Mouse (Mus musculus) neutrophil, adult 5-6 weeks (primary cell): ENCODE data around the gene Intu. TPM values are rescaled to one million over a fixed set of nuclear protein-coding genes. Genes with fewer than 3 reads are reported as not detected.

ENCODE experiments used
- ATAC-seq: fragments of 151-379, 151-347 bp; 2 replicates; pipeline ENCODE4 v1.8.0; 2017; ENCODE audit warnings: mild to moderate bottlenecking, moderate TSS enrichment; ENCODE audit not compliant: insufficient number of reproducible peaks, poor library complexity, low FRiP score, severe bottlenecking; ENCODE audit errors: extremely low read depth
- total RNA-seq: library from RNA; stranded (forward); fragments of 200-1000 nt; gene quantifications from 2 replicates; pipeline ENCODE4 v1.2.3, GENCODE M21; 2017

Gene Intu
- total RNA-seq, 1 experiment from 2014 or later = 1.7 TPM

DNA sequence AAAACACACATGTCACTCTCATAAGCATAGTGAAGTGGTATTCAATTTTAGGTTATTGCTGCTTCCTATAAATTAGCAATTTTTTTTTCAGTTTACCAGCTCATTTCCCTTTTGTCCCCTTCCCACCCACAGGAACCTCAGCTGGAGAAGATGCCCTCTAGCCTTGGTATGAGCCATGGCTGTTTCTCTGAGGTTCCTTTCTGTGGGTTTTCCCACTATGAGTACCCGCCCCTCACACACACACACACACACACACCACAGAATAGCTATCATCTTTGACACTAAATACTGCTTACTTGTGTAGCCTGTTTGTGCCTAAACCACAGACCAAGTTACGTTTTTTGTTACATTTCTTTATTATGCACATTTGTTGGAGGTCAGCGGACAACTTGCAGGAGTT is 138.3 kb downstream of the Intu start:
- no peak for ATAC-seq

DNA sequence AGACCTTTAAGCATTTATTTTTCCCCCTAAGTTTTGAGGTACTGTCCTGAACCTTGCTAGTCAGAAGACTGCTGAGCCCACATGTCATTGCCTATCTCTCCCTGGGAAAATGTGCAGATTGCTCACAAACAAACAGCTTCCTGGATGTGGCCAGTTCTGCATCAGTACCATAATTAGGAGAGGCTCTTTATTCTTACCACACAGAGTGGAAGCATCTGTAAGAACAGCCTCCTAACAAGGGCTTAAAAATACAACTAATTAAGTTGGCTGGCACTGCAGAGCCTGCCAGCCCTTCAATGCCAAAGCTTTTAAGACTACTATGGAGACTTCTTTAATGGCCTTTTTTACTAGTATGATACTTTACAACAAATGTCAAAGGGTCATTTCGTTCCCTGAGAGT is 142.4 kb downstream of the Intu start:
- no peak for ATAC-seq

DNA sequence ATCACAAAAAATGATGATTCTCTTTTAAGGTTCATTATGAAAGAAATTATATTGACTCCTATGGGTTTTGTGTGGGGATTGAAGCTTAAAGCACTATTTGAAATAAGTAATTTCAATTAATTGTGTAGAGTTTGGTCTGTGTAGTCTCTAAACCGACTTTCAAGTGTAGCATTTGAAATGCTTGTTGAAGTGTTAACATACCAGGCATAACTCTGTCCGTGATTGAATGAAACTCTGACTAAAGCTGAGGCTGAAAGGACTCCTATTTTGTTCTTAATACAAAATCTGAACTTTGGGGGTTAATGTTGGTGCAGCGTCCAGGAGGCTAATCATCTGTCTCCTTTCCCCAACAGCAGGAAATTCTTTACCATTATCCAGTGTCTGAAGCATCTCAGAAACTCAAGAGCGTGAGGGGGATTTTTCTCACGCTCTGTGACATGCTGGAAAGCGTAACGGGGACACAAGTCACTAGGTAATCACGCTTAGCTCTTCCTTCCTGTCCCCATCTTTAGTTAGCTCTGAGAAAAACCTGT is 143.9 kb downstream of the Intu start:
- ATAC-seq = no peak

DNA sequence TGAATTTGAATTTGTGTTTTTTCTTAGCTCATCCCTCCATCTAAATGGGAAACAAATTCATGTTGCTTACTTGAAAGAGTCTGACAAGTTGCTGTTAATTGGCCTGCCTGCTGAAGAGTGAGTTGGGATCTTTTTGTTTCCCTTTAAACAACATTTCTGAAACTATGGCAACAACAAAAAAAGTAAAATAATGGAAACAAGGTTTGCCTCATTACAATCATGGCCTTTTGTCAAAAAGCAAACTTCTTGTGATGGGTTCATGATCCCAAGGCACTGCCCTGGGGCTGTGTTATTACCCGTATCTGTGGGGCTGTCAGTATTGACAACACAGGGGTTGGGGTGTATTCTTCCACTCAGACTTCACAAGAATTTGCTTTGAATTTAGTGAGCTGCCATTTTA is 147.8 kb downstream of the Intu start:
- ATAC-seq = no peak

DNA sequence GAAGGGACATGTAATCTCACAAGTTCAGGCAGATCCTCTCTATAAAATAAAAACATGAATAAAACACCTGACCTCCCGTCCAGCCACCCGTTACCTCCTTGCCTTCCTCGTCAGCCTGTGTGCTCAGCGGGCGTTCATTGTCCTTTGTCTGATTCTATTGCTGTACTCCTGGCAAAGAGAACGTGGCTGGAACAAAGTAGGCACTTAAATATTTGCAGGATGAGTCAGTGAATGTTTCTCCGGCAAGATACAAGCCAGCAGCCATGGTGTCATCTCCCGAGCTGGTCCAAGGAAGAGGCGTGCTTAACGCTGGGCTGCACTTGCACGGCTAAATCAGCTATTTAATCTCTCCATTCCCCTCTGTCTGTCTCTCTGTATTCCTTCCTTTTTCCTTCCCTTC is 151.3 kb downstream of the Intu start:
- no peak for ATAC-seq

DNA sequence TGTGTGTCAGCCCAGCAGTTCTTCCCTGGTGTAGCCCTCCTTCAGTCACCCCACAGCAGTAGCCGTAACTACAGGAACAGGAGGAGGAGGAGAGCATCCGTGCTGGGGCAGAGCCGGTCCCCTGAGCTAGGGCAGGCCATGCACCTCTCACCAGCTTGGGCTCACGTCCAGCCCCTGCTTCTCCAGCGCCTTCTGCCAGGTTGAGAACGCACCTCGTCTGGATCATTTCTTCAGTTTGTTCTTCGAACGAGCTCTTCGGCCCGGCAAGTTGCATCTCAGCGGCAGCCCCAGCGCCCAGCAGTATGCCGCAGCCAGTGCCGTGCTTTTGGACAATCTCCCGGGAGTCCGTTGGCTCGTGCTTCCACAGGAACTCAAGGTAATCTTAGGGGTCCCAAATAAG is 152.1 kb downstream of the Intu start:
- ATAC-seq = no peak

DNA sequence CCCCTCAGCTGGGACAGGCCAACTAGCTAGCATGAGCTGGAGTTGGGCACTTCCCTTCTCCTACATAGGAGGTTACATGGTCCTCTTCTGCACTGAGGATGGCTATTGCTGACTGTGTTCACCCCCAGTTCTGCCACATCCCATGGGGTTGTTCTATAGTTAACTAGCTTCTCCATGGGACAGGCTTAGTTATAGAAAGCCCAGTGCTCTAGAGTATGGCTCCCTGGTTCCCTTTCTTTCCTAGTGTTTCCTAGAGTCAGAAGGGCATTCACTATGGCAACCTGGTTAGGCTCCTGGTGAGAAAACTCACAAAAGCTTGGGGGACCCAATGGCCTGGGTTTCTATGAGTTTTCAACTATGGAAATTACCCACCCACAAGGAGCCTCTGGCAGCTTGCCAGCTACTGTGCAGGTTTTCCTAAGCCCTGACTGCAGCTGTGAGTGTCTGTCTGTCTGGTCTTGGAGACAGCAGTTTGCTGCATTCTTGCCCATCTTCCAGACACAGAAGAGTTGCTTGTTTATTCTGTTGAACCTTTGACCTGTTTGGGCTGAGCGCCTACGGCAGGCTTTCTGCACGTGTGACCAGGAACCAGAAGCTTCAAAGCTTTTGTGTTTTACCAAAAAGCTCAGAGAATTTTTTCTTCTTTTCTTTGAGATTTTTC is 154.9 kb downstream of the Intu start:
- no peak for ATAC-seq

DNA sequence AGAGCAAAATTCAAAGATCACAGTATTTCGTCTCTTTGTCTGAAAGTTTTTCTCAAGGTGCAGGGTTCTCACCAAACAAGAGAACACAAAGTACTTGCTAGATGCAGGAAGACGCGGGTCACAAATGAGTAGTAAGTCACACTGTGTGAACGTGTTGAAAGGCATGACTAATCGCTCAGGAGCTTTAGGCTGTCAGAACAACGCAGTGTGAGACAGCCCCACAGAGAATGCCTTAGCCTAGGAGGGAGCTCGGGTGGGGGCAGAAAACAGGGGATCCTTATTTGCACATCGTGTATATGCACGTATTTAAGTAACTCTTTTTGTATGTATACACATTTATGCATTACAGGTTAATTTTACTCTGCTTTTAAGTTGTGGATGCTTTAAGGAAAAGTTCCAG is 155.8 kb downstream of the Intu start:
- no peak for ATAC-seq

DNA sequence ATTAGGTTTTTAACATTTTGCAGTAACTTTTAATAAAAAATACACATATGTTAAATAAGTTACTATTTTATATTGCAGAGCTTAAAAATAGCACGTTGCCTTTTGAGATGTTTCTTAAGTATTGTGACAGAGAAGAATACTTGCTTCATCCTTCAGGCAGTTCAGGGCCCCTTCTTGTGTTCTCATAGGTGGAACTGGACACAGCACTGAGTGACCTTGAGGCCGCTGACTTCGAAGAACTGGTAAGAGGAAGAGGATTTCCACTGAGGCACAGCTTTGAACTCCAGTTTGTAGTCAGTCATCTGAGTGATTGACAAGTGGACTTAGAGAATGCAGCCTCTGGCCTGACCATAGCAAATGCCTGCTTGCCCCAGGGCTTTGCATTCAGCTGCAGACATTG is 156.5 kb downstream of the Intu start:
- ATAC-seq = no peak

DNA sequence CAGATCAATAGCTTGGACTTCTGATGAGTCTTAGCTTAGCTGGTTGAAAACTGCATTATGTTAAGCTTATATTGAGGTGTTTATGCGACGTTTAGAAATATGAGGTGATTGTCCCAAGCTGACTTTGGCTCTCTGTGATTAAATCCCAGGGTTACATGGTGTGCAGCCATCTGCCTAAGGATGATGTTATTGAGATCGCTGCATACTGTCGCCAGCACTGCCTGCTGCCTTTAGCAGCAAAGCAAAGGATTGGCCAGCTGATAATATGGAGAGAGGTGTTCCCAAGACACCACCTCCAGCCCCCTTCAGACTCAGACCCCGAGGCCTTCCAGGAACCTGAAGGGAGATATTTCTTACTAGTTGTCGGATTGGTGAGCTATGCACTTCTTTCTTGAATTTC is 160.5 kb downstream of the Intu start:
- no peak for ATAC-seq

DNA sequence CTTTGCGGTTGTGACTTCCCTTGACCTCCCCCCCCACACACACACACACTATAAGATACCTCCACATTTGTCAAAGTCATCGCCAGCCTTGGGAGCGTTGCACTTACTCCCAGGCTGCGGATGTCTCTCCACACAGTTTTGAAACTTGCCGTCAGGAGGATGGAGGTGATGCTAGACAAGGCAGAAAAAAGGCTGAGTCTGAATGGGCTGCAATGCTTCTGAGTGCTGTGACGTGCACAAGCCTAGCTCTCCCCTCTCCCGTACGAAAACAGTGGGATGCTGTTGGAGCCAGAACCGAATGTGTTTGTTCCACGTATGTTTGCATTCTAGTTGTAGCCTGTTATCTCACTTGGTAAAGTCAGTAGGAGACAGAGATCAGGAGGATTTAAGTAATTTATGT is 162.3 kb downstream of the Intu start:
- no peak for ATAC-seq

DNA sequence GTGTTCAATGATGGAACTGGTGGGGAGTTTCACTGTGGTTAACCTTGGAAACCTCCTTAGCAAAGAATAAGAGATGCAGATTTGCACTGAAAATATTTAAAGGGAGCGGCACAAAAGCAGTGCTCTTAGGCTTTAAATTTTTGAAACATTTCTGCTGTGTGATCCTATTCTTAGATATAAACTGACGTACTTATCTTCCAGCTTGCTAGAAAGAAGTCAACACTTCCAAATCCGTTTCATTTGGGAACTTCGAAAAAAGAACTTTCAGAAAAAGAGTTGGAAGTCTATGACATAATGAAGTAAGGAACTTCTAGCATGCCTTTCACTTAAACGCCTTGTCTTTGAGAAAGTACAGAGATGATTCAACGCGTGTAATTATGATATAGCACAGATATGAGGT is 162.9 kb downstream of the Intu start:
- ATAC-seq = no peak

DNA sequence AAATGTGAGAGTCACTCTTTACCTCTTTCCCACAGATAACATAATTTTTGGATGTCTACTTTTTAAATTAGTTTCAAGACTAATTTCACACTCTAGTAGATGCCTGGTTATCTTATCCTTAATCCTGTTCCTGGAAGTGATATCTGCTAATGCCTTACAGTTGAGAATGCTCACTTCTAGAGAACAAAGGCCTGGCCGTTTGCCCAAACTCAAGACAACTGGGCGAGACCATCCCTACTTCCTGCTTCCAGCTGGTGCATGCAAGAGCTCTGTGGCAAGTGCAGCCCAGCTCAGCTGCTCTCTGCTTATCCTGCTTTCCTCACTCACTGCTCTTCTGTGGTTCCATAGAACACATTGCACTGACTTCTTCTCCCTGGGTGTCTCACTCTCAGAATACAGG is 163.4 kb downstream of the Intu start:
- ATAC-seq = no peak

DNA sequence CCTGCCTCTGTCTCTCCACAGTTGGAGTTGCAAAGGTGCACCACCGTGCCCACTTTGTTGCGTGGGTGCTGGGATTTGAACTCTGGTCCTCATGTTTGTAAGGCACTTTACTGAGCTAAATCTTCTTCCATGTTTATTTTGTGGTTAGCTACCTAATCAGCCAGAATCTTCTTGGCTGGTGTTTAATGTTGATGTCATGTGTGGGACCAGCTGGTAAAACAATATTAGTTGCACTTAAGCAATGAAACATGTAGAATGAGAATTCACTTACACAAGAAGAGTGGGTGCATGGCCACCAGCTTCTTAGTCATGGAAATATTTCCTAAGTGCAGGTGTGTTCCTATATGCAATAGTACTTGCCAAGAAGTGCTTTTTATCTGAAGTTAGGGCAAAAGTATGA is 164.1 kb downstream of the Intu start:
- no peak for ATAC-seq

DNA sequence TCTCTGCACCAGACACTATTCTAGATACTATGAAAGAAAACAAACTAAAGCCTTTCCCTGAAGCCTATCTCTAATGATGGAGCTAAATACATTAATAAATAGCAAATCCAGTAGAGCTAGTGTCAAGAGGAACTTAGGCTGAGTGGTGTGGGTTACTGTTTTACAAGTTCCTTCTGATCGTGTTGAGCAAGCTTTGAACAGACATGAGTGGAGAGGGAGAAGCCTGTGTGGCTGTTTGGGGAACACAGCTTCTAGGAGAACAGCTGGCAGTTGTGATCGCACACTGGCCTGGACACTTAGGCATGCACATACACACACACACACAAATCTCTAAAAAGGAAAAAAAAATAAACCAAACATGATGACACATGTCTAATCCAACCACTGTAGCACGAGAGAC is 167.7 kb downstream of the Intu start:
- no peak for ATAC-seq

DNA sequence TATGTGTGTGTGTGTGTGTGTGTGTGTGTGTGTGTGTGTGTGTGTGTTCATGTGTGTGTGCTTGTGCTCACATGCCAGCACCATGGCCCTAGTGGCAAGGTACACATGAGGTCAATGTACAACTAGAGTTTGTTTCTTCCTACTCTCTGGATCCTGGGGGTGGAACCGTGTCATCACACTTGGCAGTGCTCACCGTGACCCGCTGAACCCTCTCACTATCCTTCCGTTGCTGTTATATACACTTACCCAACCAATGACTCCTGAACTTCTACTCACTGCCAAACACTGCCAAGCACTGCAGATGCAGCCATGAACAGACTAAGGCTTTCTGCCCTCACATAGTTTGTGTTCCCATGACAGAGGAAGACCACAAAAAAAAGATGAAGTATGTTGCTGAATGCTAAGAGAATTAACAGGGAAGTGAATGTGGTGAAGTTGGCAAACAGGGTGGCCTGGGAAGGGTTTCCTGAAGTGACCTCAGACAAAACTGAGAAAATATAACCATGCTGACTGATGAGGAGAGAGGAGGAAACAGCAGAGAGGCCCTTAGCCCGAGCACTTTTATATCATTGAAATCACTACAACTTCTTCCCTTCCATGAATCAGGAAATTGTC is 173.8 kb downstream of the Intu start:
- ATAC-seq = 0 out of 2 replicates have a peak, but pooled peaks have one; percentile 26

DNA sequence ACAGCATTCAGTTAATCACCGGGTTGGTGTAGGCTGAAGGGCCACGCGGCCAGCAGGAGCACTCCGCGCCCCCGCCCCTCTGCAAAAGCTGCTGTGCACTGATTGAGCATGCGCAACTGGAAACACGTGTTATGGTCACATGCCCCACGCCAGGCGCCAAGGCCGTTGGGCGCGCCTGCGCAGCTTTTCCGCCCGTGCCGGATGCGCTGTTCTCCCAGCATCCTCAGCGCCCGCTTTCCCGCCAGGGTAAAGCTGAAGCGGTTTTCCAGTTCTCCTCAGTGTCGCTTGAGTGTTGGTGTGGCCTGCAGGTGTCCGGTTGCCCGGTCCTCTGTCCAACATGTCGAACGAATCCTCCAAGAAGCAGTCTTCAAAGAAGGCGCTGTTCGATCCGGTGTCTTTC is 177.6 kb downstream of the Intu start, which contains the start of gene Slc25a31:
Slc25a31 (plus strand) TSS at position 201 of the 400 bp plus-strand sequence.
- no peak for ATAC-seq

DNA sequence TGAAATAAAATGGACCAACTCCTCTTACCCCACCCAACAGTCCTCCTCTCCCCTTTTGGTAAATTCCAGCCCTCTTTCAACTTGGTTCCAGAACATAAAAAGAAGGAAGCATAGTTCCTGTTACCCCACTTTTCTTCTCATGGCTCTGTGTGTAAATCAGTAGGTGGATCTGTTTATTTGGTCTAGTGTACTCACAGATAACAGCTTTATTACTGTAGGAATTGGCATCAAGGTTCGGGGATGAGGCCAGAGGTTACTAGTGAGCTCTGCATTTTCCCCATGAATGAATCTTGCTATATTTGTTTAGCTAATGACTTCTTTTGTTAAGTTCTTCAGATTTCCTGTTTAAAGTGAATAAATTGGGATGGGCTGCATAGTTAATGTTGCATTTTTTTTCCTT is 185.0 kb downstream of the Intu start:
- no peak for ATAC-seq

DNA sequence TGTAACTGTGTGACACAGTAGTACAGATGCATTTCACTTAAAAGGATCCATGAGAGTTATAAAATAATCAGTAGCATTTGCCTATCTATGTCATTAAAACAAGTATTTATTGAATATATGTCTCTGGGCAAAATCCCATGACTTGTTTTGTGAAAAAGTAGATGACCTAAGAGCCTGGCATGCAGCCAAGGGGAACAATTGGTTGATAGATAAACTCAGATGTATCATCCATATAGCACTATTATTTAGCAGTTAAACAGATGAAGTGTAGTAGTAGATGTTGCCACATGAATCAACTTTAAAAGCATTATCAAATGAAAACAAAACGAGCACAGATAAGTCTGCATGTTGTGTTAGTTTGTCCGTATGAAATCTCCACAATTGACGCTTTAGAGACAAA is 187.9 kb downstream of the Intu start:
- no peak for ATAC-seq

DNA sequence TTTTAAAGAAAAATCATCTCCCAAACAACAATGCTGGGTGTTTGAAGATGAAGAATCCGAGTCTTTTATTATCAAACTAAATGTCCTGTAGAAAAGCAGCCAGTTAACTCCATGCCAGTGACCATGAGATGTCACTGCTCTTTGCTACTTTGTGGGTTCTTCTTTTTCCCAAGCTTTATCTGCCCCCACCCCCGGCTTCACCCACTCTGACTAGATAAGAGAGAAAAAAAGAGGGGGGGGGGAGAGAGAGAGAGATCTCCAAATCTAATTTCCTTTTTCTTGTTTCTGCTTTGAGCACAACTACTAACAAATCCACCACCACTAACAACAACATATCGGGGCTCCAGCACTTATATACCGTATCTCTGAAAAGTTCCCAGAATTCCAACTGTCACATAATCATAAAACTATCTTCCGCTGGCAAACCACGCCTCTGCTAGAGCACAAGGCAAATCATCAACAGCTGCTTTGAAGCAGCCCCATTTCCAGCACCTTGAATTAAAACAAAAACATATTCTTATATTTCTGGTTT is 207.4 kb downstream of the Intu start:
- ATAC-seq = no peak
